Mouse (Mus musculus): ENCODE results near the gene Macf1.

Gene Macf1

GRCm38 (mm10) chr4:123427900-123428684 is 256.1 kb downstream of the Macf1 start:
- DNase-seq: no peak

- no peak for DNase-seq
Observed at GRCm38 (mm10) chr4:123427271-123427899, 256.8 kb downstream of the Macf1 start.

- no peak for DNase-seq
Observed at GRCm38 (mm10) chr4:123426429-123427080, 257.6 kb downstream of the Macf1 start.

GRCm38 (mm10) chr4:123425672-123426272 is 258.4 kb downstream of the Macf1 start:
- peak in 1 of 2 experiments; percentile 65 for DNase-seq

- DNase-seq: peak; percentile 51 to 65
Observed at GRCm38 (mm10) chr4:123424050-123424449, 260.1 kb downstream of the Macf1 start.

GRCm38 (mm10) chr4:123422828-123423227 is 261.3 kb downstream of the Macf1 start:
- DNase-seq: peak; percentile 35 to 62

DNA sequence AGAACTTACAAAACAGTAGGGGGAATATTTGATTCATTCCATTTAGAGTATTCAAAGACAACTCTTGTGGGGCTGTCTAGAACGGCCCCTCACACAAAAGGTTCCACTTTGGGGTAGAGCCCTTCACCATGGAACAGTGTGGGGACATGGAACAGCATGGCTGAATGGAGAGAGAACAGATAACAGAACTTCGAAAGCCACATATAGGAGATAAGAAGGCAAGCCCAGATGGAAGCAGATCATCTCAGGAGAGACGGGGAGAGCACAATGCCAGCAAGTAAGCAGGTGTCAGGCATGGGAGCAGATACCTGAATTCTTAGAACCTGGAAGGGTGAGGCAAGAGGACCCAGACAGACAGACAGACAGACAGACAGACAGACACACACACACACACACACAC is 266.1 kb downstream of the Macf1 start:
- no peak for DNase-seq

DNA sequence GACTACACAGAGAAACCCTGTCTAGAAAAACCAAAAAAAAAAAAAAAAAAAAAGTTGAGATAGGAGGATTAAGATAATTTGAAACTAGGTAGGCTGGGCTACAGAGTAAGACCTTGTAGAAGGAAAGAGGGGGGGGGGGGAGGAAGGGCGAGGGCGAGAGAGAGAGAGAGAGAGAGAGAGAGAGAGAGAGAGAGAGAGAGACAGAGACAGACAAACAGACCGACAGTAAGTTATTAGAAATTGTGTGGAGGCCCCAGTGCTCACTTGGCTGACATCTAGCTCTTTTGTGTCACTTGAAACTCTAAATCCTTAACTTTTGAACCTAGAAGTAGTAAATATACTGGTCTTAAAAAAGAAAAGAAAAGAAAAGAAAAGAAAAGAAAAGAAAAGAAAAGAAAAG is 266.7 kb downstream of the Macf1 start:
- no peak for DNase-seq

DNA sequence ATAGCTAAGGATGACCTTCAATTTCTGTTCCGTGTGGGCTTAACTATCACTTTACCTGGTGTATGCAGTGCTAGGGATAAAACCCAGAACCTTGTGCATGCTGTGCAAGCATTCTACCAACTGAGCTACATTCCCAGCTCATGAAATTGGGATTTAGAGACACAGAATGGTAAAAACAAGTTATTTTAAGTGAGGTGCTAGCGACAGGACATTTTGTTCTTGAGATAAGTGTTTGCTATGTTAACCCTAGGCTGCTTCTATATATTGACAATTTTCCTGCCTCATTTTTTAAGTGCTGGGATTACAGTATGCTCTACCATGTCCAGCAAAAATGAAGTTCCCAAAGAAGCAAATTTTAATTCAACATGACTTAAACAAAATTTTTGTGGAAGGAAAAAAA is 267.3 kb downstream of the Macf1 start:
- DNase-seq: no peak

DNA sequence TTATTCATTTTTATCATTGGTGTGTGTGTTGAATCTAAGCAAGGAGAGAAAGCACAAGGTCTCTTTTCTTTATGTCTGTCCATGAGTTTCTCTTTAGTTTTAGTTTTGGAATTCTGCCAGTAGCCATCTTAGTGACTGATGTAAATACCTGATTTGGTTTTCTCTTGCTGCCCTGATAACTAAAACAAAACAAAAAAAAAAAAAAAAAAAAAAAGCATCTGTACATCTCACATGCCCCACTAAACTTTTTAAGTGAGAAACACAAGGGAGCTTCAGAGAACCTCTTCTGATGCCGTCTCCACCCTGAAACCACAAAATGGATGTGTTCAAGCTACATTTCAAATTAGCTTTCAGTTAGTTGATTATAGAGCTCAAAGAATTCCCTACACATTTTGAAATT is 268.6 kb downstream of the Macf1 start:
- no peak for DNase-seq

DNA sequence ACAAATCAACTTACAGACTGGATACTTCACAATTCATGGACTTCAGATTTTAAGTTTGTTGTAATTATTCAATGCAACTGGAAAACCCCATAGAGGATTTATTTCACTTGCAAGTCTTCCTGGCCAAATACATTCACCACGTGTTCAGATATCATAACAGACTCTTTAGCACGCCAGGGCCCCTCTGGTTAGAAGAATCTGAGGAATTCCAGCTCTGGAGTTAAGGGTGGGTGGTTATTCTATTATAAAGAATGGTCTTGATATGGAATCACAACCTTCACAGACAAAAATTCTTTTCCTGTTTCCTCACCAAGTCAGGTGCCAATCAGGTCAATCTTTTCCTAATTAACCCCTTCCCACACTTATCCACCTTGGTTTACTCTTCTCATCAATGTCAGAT is 270.3 kb downstream of the Macf1 start:
- DNase-seq: no peak

DNA sequence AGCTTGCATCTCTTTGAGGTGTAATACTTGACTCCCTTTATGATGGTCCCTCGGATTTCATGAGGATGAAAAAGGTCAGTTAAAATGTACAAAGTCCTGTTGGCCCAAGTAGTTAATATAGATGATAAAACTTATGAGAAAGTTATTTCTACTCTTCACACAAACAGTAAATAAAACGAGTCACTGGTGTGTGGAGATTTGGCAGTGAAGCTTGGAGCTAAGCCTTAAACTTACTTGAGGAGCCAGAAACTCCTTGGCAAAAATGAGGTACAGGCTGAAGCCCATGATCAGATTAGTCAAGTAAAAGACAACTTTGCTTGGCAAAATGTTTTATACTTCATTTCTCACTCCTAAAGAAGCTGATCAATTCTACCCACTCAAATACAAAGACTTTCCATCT is 271.2 kb downstream of the Macf1 start:
- no peak for DNase-seq

- no peak for DNase-seq
Observed at GRCm38 (mm10) chr4:123412528-123412878, 271.7 kb downstream of the Macf1 start.

DNA sequence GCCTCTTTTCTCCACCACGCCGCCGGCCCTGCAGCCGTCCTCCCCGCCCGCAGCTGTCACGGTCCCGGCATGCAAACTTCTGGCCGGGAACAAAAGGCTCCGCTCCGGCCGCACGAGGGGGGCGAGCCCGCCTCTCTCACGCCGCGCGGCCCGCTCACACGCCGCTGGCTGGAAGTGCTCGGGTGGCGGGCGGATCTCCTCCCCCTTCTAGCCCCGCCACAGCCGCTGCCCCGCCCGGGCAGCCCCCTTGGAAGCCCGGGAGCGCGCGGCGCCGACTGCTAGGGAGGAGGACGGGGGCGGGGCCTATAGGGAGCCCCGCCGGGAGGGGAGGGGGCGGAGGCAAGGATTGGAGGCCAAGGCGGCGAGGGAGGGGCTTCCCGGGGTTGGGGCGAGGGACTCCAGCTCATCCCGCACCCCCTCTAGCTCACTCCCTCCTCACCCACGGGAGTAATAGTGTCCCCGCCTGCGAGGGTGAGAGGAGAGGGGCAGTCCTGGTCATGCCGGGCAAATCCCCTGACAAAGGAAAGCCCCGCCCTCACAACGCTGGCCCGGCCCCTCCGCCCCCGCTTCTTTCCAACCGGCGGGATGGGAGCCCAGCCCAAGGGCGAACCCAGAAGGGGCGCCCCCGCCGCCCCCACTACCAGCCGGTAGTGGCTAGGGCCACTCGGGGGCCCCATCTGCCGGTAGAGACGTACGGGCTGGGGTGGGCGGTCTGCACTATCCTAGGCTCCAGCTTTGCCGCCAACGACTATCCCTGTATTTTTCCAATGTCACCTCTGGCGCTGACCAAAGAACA is 272.2 kb downstream of the Macf1 start:
- peak; percentile 92 to 95 for DNase-seq

- DNase-seq: peak; percentile 49 to 64
Observed at GRCm38 (mm10) chr4:123411006-123411731, 273.0 kb downstream of the Macf1 start.

- peak in 1 of 2 experiments; percentile 59 for DNase-seq
Observed at GRCm38 (mm10) chr4:123409752-123410151, 274.4 kb downstream of the Macf1 start.

GRCm38 (mm10) chr4:123409034-123409692 is 275.0 kb downstream of the Macf1 start:
- no peak for DNase-seq

DNA sequence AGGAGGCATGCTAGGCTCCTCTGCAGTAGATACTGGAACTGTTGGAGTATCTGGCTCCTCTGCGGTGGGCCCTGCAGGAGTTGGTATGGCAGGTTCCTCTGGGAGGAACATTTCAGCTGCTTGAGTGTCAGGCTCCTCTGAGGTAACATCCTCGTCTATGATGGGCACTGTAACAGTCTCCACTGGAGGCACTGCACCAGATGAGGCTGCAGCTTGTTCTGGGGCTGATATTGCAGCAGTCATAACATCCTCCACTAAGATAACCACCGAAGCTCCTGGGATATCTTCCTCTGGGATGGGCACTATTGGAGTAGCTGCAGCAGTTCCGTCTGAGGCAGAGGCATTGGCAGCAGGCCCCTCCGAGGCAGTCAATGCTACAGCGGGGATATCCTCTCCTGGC is 276.4 kb downstream of the Macf1 start:
- no peak for DNase-seq

DNA sequence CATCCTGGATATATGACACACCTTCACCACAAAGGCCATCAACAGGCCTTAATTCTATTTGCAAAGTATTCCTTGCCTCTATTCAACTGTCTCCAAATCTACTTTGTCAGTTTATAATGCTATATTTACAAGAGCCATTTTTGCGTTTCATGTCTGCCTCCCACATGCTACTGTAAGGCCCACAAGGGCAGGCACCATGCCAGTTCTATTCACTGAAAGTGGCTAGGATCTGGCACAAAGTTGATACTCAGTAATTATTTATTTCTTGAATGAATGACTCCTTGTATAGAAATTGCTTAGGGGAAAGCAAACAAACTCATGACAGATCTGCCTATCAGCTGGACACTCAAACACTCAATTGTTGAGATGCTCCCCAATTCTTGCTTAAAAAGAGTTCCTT is 280.1 kb downstream of the Macf1 start:
- peak in 1 of 2 experiments; percentile 51 for DNase-seq

DNA sequence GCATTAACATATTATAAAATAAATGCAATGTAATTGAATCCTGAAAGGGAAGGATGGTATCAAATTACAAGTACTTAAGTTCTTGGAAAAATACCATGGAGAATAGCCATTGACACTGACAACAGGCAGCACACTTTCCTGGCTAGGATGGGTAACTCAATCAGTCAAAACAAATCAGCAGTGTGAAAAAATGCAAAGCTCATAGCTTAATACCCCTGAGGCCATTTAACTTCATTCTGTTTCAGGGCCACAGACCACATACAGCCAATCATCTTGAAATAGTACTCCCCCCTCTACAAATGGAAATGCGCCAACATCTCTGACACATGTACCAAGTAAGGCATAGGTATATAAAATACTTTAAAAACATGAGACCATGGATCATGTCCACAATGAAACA is 281.9 kb downstream of the Macf1 start:
- DNase-seq: no peak

DNA sequence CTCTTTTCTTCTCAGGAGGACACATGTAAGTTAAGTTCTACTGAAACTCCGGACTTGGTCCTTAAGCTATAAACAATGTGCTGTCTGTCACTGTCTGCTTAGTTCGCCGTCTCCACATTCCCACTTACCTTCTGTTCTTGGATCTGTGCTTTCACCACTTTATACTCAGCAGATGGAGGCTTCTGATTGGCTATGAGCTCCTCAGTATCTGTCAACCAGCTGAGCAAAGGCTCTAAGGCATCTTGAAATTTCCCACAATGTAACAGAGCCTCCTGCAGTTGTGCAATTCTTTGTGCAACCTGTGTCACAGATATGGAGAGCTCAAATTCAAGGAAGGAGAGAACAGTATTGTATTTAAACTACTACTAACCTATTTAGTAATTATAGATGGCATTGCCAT is 282.9 kb downstream of the Macf1 start:
- DNase-seq: no peak
